Mouse (Mus musculus): ENCODE results near the gene Fam173a. TPM values are rescaled to one million over a fixed set of nuclear protein-coding genes. Genes with fewer than 3 reads are reported as not detected.
"Not testable (repeated sequence)": the region's sequence is repeated elsewhere in the genome, so short reads cannot be mapped to it uniquely, and the experiment has no call there.

Gene Fam173a
- polyA plus RNA-seq, 1 experiment from 2014 or later, result 91.8 TPM

DNA sequence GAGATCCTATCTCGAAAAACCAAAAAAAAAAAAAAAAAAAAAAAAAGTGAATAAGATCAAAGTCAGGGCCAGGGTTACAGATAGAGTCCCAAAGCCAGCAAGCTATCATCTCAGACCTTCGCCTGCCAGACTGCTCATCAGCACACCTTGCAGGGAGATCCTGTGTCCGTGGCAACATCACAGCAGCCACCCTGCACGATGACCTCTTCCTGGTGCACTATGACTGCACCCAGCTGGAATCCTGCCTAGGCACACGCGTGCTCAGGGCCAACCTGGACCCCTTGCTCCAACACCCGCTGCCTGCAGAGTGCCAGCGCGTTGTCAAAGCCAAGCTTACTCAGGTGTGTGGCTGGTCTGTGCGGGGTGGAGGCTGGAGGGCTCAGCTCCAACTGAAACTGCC is 48.4 kb downstream of the Fam173a start:
- no peaks in the 10 kb centered on the region for H3K4me1 ChIP-seq (ENCODE audit: control insufficient read depth, insufficient read depth, low read length)
- WGBS, result 83% methylated on average over 10 of the region's 10 CpGs
- H3K9ac ChIP-seq (ENCODE audit: low read depth, low read length), result no peak overlapping the region
- ATAC-seq, result no peak
- no peaks in the 10 kb centered on the region for H3K36me3 ChIP-seq (ENCODE audit: control insufficient read depth, insufficient read depth, low read length)
- H3K4me2 ChIP-seq (ENCODE audit: low read length), result no peak overlapping the region
- H3K27ac ChIP-seq (ENCODE audit: low read length), result no peak overlapping the region
- no peaks in the 10 kb centered on the region for H3K9me3 ChIP-seq (replicated peaks; ENCODE audit: control insufficient read depth, low read length, poor library complexity, severe bottlenecking)
- H3K4me3 ChIP-seq (ENCODE audit: low read depth, low read length), result no peak overlapping the region
- no peaks in the 10 kb centered on the region for H3K27me3 ChIP-seq (ENCODE audit: control insufficient read depth, insufficient read depth, low read depth, low read length)

DNA sequence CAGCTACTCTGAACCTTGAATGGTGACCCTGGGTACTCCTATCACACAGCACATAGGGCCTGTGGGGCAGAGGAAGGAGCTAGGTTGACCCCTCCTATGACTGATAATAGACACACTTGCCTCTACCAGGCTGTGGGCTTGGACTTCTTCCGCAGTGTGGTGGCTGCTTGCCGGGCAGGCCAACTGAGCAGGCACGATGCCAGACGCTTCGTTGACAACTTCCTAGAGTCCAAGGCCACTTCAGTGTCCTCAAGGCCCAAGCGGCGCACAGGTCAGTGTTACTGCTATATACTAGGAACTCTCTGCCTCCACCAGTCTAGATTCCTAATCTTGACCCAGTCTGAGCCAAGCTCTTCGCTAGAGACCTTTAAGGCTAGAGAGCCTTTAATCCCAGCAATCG is 48.9 kb downstream of the Fam173a start:
- no peak overlapping the region for H3K27ac ChIP-seq (ENCODE audit: low read length)
- no peak overlapping the region for H3K9ac ChIP-seq (ENCODE audit: low read depth, low read length)
- H3K36me3 ChIP-seq (ENCODE audit: control insufficient read depth, insufficient read depth, low read length), result no peaks in the 10 kb centered on the region
- no peaks in the 10 kb centered on the region for H3K4me1 ChIP-seq (ENCODE audit: control insufficient read depth, insufficient read depth, low read length)
- no peak for ATAC-seq
- no peaks in the 10 kb centered on the region for H3K27me3 ChIP-seq (ENCODE audit: control insufficient read depth, insufficient read depth, low read depth, low read length)
- no peak overlapping the region for H3K4me3 ChIP-seq (ENCODE audit: low read depth, low read length)
- H3K4me2 ChIP-seq (ENCODE audit: low read length), result no peak overlapping the region
- H3K9me3 ChIP-seq (replicated peaks; ENCODE audit: control insufficient read depth, low read length, poor library complexity, severe bottlenecking), result no peaks in the 10 kb centered on the region
- 96% methylated on average over 9 of the region's 9 CpGs for WGBS

DNA sequence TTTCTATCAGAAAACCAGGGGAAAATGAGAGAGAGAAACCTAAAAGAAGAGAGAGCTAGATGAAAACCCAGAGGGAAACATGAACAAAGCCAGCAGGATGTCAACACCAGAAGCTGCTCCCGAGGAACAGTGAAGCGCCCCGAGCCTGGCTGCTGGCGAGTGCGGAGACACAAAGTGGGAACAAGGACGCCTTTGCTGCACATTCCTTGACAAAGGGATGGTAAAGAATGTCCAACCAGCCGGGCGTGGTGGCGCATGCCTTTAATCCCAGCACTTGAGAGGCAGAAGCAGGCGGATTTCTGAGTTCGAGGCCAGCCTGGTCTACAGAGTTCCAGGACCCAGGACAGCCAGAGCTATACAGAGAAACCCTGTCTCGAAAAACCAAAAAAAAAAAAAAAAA is 51.2 kb downstream of the Fam173a start:
- ATAC-seq; H3K4me1 ChIP-seq (ENCODE audit: control insufficient read depth, insufficient read depth, low read length); H3K4me2 ChIP-seq (ENCODE audit: low read length); H3K9me3 ChIP-seq (replicated peaks; ENCODE audit: control insufficient read depth, low read length, poor library complexity, severe bottlenecking); H3K9ac ChIP-seq (ENCODE audit: low read depth, low read length); H3K27me3 ChIP-seq (ENCODE audit: control insufficient read depth, insufficient read depth, low read depth, low read length); H3K36me3 ChIP-seq (ENCODE audit: control insufficient read depth, insufficient read depth, low read length); H3K27ac ChIP-seq (ENCODE audit: low read length); H3K4me3 ChIP-seq (ENCODE audit: low read depth, low read length): not testable (repeated sequence)
- WGBS, result 68% methylated on average over 12 of the region's 12 CpGs

Small RNA genes lying within 50 kb of the gene (microRNA-seq; reads per million reads assigned to microRNA genes)
- not detected for gene Gm25083
- gene Mir3082, result not detected
- gene Mir6966, result not detected

Other genes starting within 250 kb of the Fam173a start
- gene Sox8, start 222.2 kb downstream of the Fam173a start, polyA plus RNA-seq (2015; fragmentation: Nextera tagmentation; extraction: Ambion mirVana), result 10.1 and 16.2 TPM in 2 replicates
- 20.4 and 20.6 TPM in 2 replicates for gene Lmf1, start 213.8 kb downstream of the Fam173a start, polyA plus RNA-seq (2015; fragmentation: Nextera tagmentation; extraction: Ambion mirVana)
- 3.2 and 7.3 TPM in 2 replicates for gene Gng13, start 75.7 kb downstream of the Fam173a start, polyA plus RNA-seq (2015; fragmentation: Nextera tagmentation; extraction: Ambion mirVana)
- 4.7 and 5.4 TPM in 2 replicates for gene Chtf18, start 65.5 kb downstream of the Fam173a start, polyA plus RNA-seq (2015; fragmentation: Nextera tagmentation; extraction: Ambion mirVana)
- gene Rpusd1, start 65.2 kb downstream of the Fam173a start, polyA plus RNA-seq (2015; fragmentation: Nextera tagmentation; extraction: Ambion mirVana), result 26.6 and 26.8 TPM in 2 replicates
- not detected in 2 replicates for gene Mslnl, start 56.9 kb downstream of the Fam173a start, polyA plus RNA-seq (2015; fragmentation: Nextera tagmentation; extraction: Ambion mirVana)
- gene Msln, start 38.5 kb downstream of the Fam173a start, polyA plus RNA-seq (2015; fragmentation: Nextera tagmentation; extraction: Ambion mirVana), result 0.15 and 0.85 TPM in 2 replicates
- gene Narfl, start 19.1 kb downstream of the Fam173a start, polyA plus RNA-seq (2015; fragmentation: Nextera tagmentation; extraction: Ambion mirVana), result 29.0 and 30.2 TPM in 2 replicates
- 147 and 165 TPM in 2 replicates for gene Haghl, start 7.2 kb downstream of the Fam173a start, polyA plus RNA-seq (2015; fragmentation: Nextera tagmentation; extraction: Ambion mirVana)
- 0.34 and 0.39 TPM in 2 replicates for gene Ccdc78, start 6.3 kb downstream of the Fam173a start, polyA plus RNA-seq (2015; fragmentation: Nextera tagmentation; extraction: Ambion mirVana)
- gene AC134908.4, start 2.8 kb upstream of the Fam173a start, polyA plus RNA-seq (2015; fragmentation: Nextera tagmentation; extraction: Ambion mirVana), result 1.3 TPM in 1 of 2 replicates, not detected in the other
- gene Metrn, start 4.2 kb upstream of the Fam173a start, polyA plus RNA-seq (2015; fragmentation: Nextera tagmentation; extraction: Ambion mirVana), result 33.1 and 37.1 TPM in 2 replicates
- gene Fbxl16, start 16.2 kb upstream of the Fam173a start, polyA plus RNA-seq (2015; fragmentation: Nextera tagmentation; extraction: Ambion mirVana), result 45.6 and 52.4 TPM in 2 replicates
- 32.7 and 33.5 TPM in 2 replicates for gene Wdr24, start 30.7 kb upstream of the Fam173a start, polyA plus RNA-seq (2015; fragmentation: Nextera tagmentation; extraction: Ambion mirVana)
- gene Jmjd8, start 36.0 kb upstream of the Fam173a start, polyA plus RNA-seq (2015; fragmentation: Nextera tagmentation; extraction: Ambion mirVana), result 52.0 and 60.4 TPM in 2 replicates
- 358 and 382 TPM in 2 replicates for gene Stub1, start 40.5 kb upstream of the Fam173a start, polyA plus RNA-seq (2015; fragmentation: Nextera tagmentation; extraction: Ambion mirVana)
- 59.3 and 66.1 TPM in 2 replicates for gene Rhbdl1, start 44.4 kb upstream of the Fam173a start, polyA plus RNA-seq (2015; fragmentation: Nextera tagmentation; extraction: Ambion mirVana)
- 11.8 and 14.5 TPM in 2 replicates for gene Gm20683, start 48.9 kb upstream of the Fam173a start, polyA plus RNA-seq (2015; fragmentation: Nextera tagmentation; extraction: Ambion mirVana)
- gene Rhot2, start 52.0 kb upstream of the Fam173a start, polyA plus RNA-seq (2015; fragmentation: Nextera tagmentation; extraction: Ambion mirVana), result 15.2 and 16.7 TPM in 2 replicates
- 18.5 and 21.6 TPM in 2 replicates for gene Wdr90, start 68.6 kb upstream of the Fam173a start, polyA plus RNA-seq (2015; fragmentation: Nextera tagmentation; extraction: Ambion mirVana)
- 18.0 and 25.3 TPM in 2 replicates for gene Mcrip2, start 75.9 kb upstream of the Fam173a start, polyA plus RNA-seq (2015; fragmentation: Nextera tagmentation; extraction: Ambion mirVana)
- 62.2 and 63.5 TPM in 2 replicates for gene Mettl26, start 82.2 kb upstream of the Fam173a start, polyA plus RNA-seq (2015; fragmentation: Nextera tagmentation; extraction: Ambion mirVana)
- gene Wfikkn1, start 88.0 kb upstream of the Fam173a start, polyA plus RNA-seq (2015; fragmentation: Nextera tagmentation; extraction: Ambion mirVana), result 0.45 and 0.52 TPM in 2 replicates
- 50.9 and 52.2 TPM in 2 replicates for gene Rab40c, start 126.8 kb upstream of the Fam173a start, polyA plus RNA-seq (2015; fragmentation: Nextera tagmentation; extraction: Ambion mirVana)
- gene Pigq, start 152.0 kb upstream of the Fam173a start, polyA plus RNA-seq (2015; fragmentation: Nextera tagmentation; extraction: Ambion mirVana), result 71.3 and 85.3 TPM in 2 replicates
- 0.16 and 0.78 TPM in 2 replicates for gene Nhlrc4, start 152.1 kb upstream of the Fam173a start, polyA plus RNA-seq (2015; fragmentation: Nextera tagmentation; extraction: Ambion mirVana)
- 2.8 and 3.1 TPM in 2 replicates for gene A930017K11Rik, start 159.7 kb upstream of the Fam173a start, polyA plus RNA-seq (2015; fragmentation: Nextera tagmentation; extraction: Ambion mirVana)
- gene Capn15, start 192.9 kb upstream of the Fam173a start, polyA plus RNA-seq (2015; fragmentation: Nextera tagmentation; extraction: Ambion mirVana), result 20.6 and 20.8 TPM in 2 replicates

Data from midbrain, embryonic 16.5 days (tissue).